Mouse (Mus musculus): Measurements from ENCODE around the gene Mast4. TPM values are rescaled to one million over a fixed set of nuclear protein-coding genes. Genes with fewer than 3 reads are reported as not detected.

Gene Mast4
- polyA plus RNA-seq, 1 experiment from 2014 or later: 18.9 TPM

DNA sequence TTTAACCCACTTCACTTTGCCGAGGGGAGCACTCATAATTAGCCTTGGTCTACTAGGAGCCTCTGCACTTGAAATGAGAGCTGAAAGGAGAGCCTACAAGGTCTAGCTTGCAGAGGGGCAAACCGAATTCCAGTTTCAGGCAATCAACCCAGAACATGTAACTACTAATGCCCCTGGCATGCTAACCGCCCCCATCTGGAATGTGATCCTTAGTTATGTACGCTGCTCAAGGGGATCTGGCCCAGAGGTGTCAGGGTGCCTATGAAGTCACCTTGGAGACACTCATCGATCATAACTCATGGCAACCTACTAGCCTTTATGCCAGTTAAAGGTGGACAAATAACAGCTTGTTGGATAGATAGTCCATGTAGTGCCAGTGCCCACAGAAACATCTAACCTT lies 88.9 kb downstream of the Mast4 start:
- ATAC-seq (ENCODE audit: insufficient number of reproducible peaks, low FRiP score, low TSS enrichment, low read depth) (no peak), DNase-seq (ENCODE audit: low spot score) (no peak)
- H3K27me3 ChIP-seq (ENCODE audit: control insufficient read depth, insufficient read depth, low read length): no peaks in the 10 kb centered on the region
- H3K4me2 ChIP-seq (ENCODE audit: low read depth, severe bottlenecking): no peak overlapping the region
- WGBS: 90% methylated on average over 5 of the region's 5 CpGs
- no peak overlapping the region for H3K4me3 ChIP-seq (ENCODE audit: low read depth, low read length)
- no peak overlapping the region for H3K27ac ChIP-seq (replicated peaks; ENCODE audit: low read depth, low read length)
- H3K4me1 ChIP-seq (ENCODE audit: control insufficient read depth, insufficient read depth, low read length): no peaks in the 10 kb centered on the region
- no peak overlapping the region for H3K9ac ChIP-seq (ENCODE audit: low read length)
- H3K9me3 ChIP-seq (ENCODE audit: control insufficient read depth, low read length): no peaks in the 10 kb centered on the region
- H3K36me3 ChIP-seq (ENCODE audit: control insufficient read depth, insufficient read depth, low read length): no peaks in the 10 kb centered on the region

DNA sequence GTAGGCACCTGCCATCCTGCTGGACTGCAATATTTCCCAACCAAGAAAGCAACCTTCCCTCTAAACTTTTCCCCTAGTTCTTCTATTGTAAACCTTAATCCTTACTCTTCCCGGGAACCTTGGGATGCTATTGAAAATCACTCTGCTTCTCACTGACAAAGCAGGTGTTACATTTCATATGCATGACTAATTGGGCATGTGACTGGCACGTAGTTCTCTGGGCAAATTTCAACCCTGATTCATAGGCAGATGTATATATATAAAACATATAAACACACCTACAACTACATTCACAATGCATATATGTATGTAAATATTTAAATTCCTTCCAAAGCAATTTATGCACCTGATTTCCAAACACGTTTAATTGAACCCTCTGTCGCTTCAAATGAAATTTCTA lies 90.2 kb downstream of the Mast4 start:
- no peak overlapping the region for H3K4me3 ChIP-seq (ENCODE audit: low read depth, low read length)
- 83% methylated on average over 4 of the region's 4 CpGs for WGBS
- no peak overlapping the region for H3K9ac ChIP-seq (ENCODE audit: low read length)
- ATAC-seq (ENCODE audit: insufficient number of reproducible peaks, low FRiP score, low TSS enrichment, low read depth): no peak
- H3K36me3 ChIP-seq (ENCODE audit: control insufficient read depth, insufficient read depth, low read length): no peaks in the 10 kb centered on the region
- DNase-seq (ENCODE audit: low spot score): no peak
- H3K27ac ChIP-seq (replicated peaks; ENCODE audit: low read depth, low read length): no peak overlapping the region
- H3K4me1 ChIP-seq (ENCODE audit: control insufficient read depth, insufficient read depth, low read length): no peaks in the 10 kb centered on the region
- H3K27me3 ChIP-seq (ENCODE audit: control insufficient read depth, insufficient read depth, low read length): no peaks in the 10 kb centered on the region
- H3K9me3 ChIP-seq (ENCODE audit: control insufficient read depth, low read length): no peaks in the 10 kb centered on the region
- no peak overlapping the region for H3K4me2 ChIP-seq (ENCODE audit: low read depth, severe bottlenecking)

DNA sequence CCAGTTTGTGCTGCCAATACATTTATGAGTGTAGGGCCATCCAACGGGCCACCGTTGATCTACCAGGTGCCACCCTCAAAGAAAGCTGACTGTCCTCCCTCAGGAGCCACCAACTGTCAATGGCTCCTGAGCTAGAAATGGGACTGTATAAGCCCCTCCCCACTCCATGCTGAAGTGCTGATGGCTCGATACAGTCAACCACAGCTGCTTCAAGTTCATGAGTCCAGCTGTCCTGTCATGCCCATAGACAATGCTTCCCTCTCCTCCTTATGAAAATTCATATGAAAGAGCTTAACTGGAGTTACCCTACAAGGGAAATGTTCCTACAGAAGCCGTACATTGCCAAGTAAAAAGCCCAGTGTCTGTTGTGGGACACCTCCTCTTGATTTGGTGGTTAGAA lies 93.2 kb downstream of the Mast4 start:
- no peak overlapping the region for H3K4me3 ChIP-seq (ENCODE audit: low read depth, low read length)
- H3K4me2 ChIP-seq (ENCODE audit: low read depth, severe bottlenecking): no peak overlapping the region
- no peaks in the 10 kb centered on the region for H3K36me3 ChIP-seq (ENCODE audit: control insufficient read depth, insufficient read depth, low read length)
- no peaks in the 10 kb centered on the region for H3K9me3 ChIP-seq (ENCODE audit: control insufficient read depth, low read length)
- H3K27ac ChIP-seq (replicated peaks; ENCODE audit: low read depth, low read length): no peak overlapping the region
- 89% methylated on average over 4 of the region's 4 CpGs for WGBS
- no peak for ATAC-seq (ENCODE audit: insufficient number of reproducible peaks, low FRiP score, low TSS enrichment, low read depth)
- DNase-seq (ENCODE audit: low spot score): no peak
- H3K9ac ChIP-seq (ENCODE audit: low read length): no peak overlapping the region
- no peaks in the 10 kb centered on the region for H3K27me3 ChIP-seq (ENCODE audit: control insufficient read depth, insufficient read depth, low read length)
- H3K4me1 ChIP-seq (ENCODE audit: control insufficient read depth, insufficient read depth, low read length): no peaks in the 10 kb centered on the region

DNA sequence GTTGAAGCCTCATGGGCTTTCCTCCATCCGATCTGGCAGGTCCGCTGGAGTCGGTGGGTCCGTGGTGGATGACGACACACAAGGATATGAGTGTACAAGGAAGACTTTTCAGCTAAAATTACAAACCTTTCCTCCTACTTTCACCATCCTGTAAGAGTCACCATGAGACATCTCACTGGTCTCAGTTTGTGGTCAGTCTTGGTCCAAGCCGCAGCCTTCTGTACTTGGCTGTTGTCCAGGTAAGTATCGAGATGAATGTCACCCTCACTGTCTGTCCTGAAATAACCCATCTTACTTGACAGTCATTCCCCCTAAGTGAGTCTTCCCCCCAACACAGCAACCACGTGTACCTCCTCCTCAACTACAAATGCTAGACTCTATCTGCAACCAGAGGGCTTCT lies 94.6 kb downstream of the Mast4 start:
- H3K9me3 ChIP-seq (ENCODE audit: control insufficient read depth, low read length): no peaks in the 10 kb centered on the region
- no peak overlapping the region for H3K27ac ChIP-seq (replicated peaks; ENCODE audit: low read depth, low read length)
- no peaks in the 10 kb centered on the region for H3K27me3 ChIP-seq (ENCODE audit: control insufficient read depth, insufficient read depth, low read length)
- WGBS: 91% methylated on average over 8 of the region's 8 CpGs
- H3K4me1 ChIP-seq (ENCODE audit: control insufficient read depth, insufficient read depth, low read length): no peaks in the 10 kb centered on the region
- no peak overlapping the region for H3K9ac ChIP-seq (ENCODE audit: low read length)
- H3K36me3 ChIP-seq (ENCODE audit: control insufficient read depth, insufficient read depth, low read length): no peaks in the 10 kb centered on the region
- H3K4me3 ChIP-seq (ENCODE audit: low read depth, low read length): no peak overlapping the region
- H3K4me2 ChIP-seq (ENCODE audit: low read depth, severe bottlenecking): no peak overlapping the region
- no peak for ATAC-seq (ENCODE audit: insufficient number of reproducible peaks, low FRiP score, low TSS enrichment, low read depth)
- no peak for DNase-seq (ENCODE audit: low spot score)

DNA sequence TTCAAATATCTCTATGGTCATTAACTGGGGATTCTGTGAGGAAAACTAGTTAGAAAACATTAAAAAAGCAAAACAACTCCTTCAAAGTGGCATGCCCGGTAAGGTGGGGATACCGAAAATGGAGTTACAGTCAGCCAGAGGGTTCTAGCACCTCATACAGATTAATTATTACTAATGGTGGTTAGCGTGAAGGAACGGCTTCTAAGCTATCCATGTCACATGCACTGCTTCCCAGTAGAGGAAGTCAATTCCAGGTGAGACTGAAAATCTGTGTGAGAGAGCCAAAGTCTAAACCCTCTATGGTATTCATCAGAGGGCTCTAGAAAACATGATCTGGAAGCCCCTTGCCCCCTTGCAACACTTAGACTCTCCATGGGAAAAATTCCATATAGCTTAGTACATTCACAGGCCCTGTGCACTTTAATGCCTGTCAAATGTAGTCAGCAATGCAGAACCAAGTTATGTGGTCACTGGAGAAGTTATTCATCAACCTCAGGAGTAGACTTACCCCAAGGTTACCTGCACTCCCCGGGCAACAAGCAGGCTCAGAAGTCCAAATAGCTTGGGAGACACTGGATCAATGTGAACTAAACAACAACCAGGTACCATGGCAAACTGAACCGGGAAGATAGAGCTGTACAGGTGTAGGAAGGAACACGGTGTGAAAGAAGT lies 96.1 kb downstream of the Mast4 start:
- Histone ChIP-seq H3K9me3 (ENCODE audit: control insufficient read depth, low read length) (no peaks in the 10 kb centered on the region), H3K9ac (ENCODE audit: low read length) (no peak overlapping the region), H3K27ac (replicated peaks; ENCODE audit: low read depth, low read length) (no peak overlapping the region), H3K27me3 (ENCODE audit: control insufficient read depth, insufficient read depth, low read length) (no peaks in the 10 kb centered on the region), H3K4me3 (ENCODE audit: low read depth, low read length) (no peak overlapping the region), H3K4me1 (ENCODE audit: control insufficient read depth, insufficient read depth, low read length) (no peaks in the 10 kb centered on the region), H3K4me2 (ENCODE audit: low read depth, severe bottlenecking) (no peak overlapping the region), H3K36me3 (ENCODE audit: control insufficient read depth, insufficient read depth, low read length) (no peaks in the 10 kb centered on the region)
- no peak for ATAC-seq (ENCODE audit: insufficient number of reproducible peaks, low FRiP score, low TSS enrichment, low read depth)
- DNase-seq (ENCODE audit: low spot score): no peak
- 91% methylated on average over 7 of the region's 7 CpGs for WGBS

DNA sequence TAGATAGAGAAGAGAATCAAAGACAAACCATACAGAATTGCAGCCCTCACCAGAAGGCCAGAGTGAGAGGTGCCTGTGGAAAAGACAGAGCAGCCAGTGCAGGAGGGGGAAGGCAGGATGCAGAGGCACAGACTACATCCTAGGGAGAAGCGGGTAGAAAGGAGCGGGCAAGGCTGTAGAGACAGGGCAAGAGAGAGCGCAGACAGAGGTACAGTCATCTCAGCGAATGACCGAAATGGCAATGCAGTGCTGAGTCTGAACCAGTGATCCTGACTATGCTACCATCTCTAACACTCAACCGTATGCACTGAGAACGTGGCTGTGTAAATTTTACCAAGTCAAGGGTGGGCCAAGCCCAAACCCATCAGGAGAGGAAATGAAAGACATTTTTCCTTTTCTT lies 102.1 kb downstream of the Mast4 start:
- no peaks in the 10 kb centered on the region for H3K27me3 ChIP-seq (ENCODE audit: control insufficient read depth, insufficient read depth, low read length)
- no peak for DNase-seq (ENCODE audit: low spot score)
- 91% methylated on average over 7 of the region's 7 CpGs for WGBS

DNA sequence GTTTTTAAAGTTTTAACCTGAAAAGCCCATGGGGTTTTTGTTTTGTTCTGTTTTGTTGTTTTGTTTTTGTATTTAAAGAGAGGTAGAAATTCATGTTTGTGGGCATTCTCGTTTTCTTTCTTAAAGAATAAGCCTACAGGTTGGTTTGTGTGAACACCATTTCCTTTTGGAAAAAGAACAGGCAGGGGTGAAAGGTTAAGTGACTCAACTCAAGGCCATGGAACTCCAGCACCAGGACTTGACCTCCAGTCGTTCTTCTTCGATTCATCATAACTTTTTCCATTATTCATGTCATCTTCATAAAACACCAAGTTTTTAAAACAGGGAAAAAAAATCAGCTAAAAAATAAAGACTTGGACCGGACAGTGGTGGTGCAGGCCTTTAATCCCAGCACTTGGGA lies 105.2 kb downstream of the Mast4 start:
- Histone ChIP-seq H3K27me3 (ENCODE audit: control insufficient read depth, insufficient read depth, low read length) (no peaks in the 10 kb centered on the region), H3K4me1 (ENCODE audit: control insufficient read depth, insufficient read depth, low read length) (0 out of 2 replicates have a peak, but pooled peaks cover 2% of the 10 kb centered on the region), H3K9me3 (ENCODE audit: control insufficient read depth, low read length) (no peaks in the 10 kb centered on the region), H3K9ac (ENCODE audit: low read length) (no peak overlapping the region), H3K4me3 (ENCODE audit: low read depth, low read length) (no peak overlapping the region), H3K36me3 (ENCODE audit: control insufficient read depth, insufficient read depth, low read length) (no peaks in the 10 kb centered on the region), H3K4me2 (ENCODE audit: low read depth, severe bottlenecking) (no peak overlapping the region), H3K27ac (replicated peaks; ENCODE audit: low read depth, low read length) (no peak overlapping the region)
- 85% methylated on average over 4 of the region's 4 CpGs for WGBS
- DNase-seq (ENCODE audit: low spot score) (no peak), ATAC-seq (ENCODE audit: insufficient number of reproducible peaks, low FRiP score, low TSS enrichment, low read depth) (no peak)

More for the DNA sequence above, 102.1 kb downstream of the Mast4 start:
- Histone ChIP-seq H3K27ac (replicated peaks; ENCODE audit: low read depth, low read length) (no peak overlapping the region), H3K4me2 (ENCODE audit: low read depth, severe bottlenecking) (no peak overlapping the region), H3K9me3 (ENCODE audit: control insufficient read depth, low read length) (no peaks in the 10 kb centered on the region), H3K36me3 (ENCODE audit: control insufficient read depth, insufficient read depth, low read length) (no peaks in the 10 kb centered on the region), H3K4me1 (ENCODE audit: control insufficient read depth, insufficient read depth, low read length) (no peaks in the 10 kb centered on the region), H3K9ac (ENCODE audit: low read length) (no peak overlapping the region), H3K4me3 (ENCODE audit: low read depth, low read length) (no peak overlapping the region)
- no peak for ATAC-seq (ENCODE audit: insufficient number of reproducible peaks, low FRiP score, low TSS enrichment, low read depth)

DNA sequence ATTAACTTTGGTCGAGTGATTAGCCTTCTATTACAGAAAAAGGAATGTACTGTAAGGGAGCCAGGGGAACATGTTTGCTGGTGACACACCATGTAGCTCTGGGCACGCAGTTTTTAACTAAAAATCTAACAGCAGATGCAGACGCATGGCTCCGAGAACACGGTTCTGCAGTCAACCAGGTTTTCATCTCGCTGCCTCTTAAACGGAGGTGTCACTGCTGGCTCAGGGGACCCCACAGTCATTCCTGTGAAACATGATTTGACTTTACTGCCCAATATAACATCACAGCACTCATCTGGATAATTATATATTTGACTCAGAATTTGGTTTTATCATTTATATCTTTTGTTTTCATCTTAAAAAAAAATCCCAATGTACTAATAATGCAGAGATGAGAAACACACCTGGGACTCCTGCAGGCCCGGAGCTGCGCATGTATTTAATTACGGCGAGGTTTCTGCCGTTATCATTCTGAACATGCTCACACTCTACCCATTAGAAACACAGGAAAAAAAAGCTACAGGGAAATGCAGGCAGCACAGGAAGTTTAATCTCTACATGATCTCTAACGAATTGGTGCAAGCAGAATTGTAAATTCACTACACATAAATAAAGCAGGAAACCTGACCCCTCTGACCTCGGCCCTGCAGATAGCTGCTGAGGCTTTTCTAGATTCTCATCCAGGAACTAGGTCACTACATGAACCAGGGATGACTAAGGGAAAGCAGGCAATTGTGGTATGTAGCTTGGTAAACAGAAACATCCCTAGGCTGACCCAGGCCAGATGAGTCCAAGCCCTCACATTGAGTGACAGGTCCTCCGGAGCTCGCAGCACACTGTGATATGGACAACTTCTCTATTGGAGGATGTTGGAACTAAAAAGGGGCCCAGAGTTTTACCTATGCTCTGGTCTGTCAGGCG lies 108.1 kb downstream of the Mast4 start:
- Histone ChIP-seq H3K4me3 (ENCODE audit: low read depth, low read length) (no peak overlapping the region), H3K27ac (replicated peaks; ENCODE audit: low read depth, low read length) (no peak overlapping the region), H3K9me3 (ENCODE audit: control insufficient read depth, low read length) (no peaks in the 10 kb centered on the region), H3K9ac (ENCODE audit: low read length) (no peak overlapping the region), H3K4me2 (ENCODE audit: low read depth, severe bottlenecking) (no peak overlapping the region), H3K27me3 (ENCODE audit: control insufficient read depth, insufficient read depth, low read length) (no peaks in the 10 kb centered on the region), H3K4me1 (ENCODE audit: control insufficient read depth, insufficient read depth, low read length) (0 out of 2 replicates have a peak, but pooled peaks cover 2% of the 10 kb centered on the region), H3K36me3 (ENCODE audit: control insufficient read depth, insufficient read depth, low read length) (no peaks in the 10 kb centered on the region)
- no peak for DNase-seq (ENCODE audit: low spot score)
- ATAC-seq (ENCODE audit: insufficient number of reproducible peaks, low FRiP score, low TSS enrichment, low read depth): no peak
- 56% methylated on average over 17 of the region's 17 CpGs for WGBS
